Mouse (Mus musculus) neural tube, embryonic 11.5 days (tissue): Measurements from ENCODE around the gene Rnaseh2a. TPM values are rescaled to one million over a fixed set of nuclear protein-coding genes. Genes with fewer than 3 reads are reported as not detected.

Experiments used
- ATAC-seq: fragments of 200-750 bp; cut with Nextera tagmentation; 2 replicates; pipeline ENCODE4 v1.8.0; 2017; ENCODE audit warnings: moderate number of reproducible peaks, mild to moderate bottlenecking, moderate TSS enrichment, moderate library complexity; ENCODE audit not compliant: insufficient read depth, low FRiP score, low TSS enrichment
- DNase-seq: peaks from one replicate; pipeline ENCODE4 v3.0.0-alpha.2; 2015; ENCODE audit warnings: low spot score
- H3K27ac ChIP-seq: fragments of 300-500 bp; sonication (generic); 2 replicates; pipeline ENCODE4 v1.5.1; 2014; ENCODE audit warnings: low read depth, mild to moderate bottlenecking, low read length
- H3K27me3 ChIP-seq: fragments of 300-500 bp; sonication (generic); 2 replicates; pipeline ENCODE4 v1.6.1; 2014; ENCODE audit warnings: mild to moderate bottlenecking, low read length, mixed read lengths; ENCODE audit not compliant: control insufficient read depth, insufficient read depth
- H3K36me3 ChIP-seq: fragments of 300-500 bp; sonication (generic); 2 replicates; pipeline ENCODE4 v1.6.1; 2014; ENCODE audit warnings: mild to moderate bottlenecking, low read length, moderate library complexity, mixed read lengths; ENCODE audit not compliant: control insufficient read depth, insufficient read depth
- H3K4me1 ChIP-seq: fragments of 300-500 bp; sonication (generic); 2 replicates; pipeline ENCODE4 v1.6.1; 2014; ENCODE audit warnings: low read length, mixed read lengths; ENCODE audit not compliant: control insufficient read depth, insufficient read depth
- H3K4me2 ChIP-seq: fragments of 300-500 bp; sonication (generic); 2 replicates; pipeline ENCODE4 v1.6.1; 2014; ENCODE audit warnings: low read depth, mild to moderate bottlenecking, moderate library complexity
- H3K4me3 ChIP-seq: fragments of 300-500 bp; sonication (generic); 2 replicates; pipeline ENCODE4 v1.5.1; 2014; ENCODE audit warnings: low read depth, low read length
- H3K9ac ChIP-seq: fragments of 300-500 bp; sonication (generic); 2 replicates; pipeline ENCODE4 v1.6.1; 2014; ENCODE audit warnings: mild to moderate bottlenecking, low read length
- H3K9me3 ChIP-seq: fragments of 300-500 bp; sonication (generic); 2 replicates; pipeline ENCODE4 v1.6.1; 2016; ENCODE audit warnings: low read length; ENCODE audit not compliant: control insufficient read depth
- WGBS: fragments of 180-500 bp; shearing (Covaris S2); extraction: QIAGEN DNeasy Blood & Tissue Kit; methylation state at CpG from one replicate; pipeline ENCODE4 v1.1.7; 2014; 5-methylcytosine and 5-hydroxymethylcytosine counted together
- polyA plus RNA-seq: library from polyadenylated mRNA; unstranded; fragments of >200 nt; fragmentation: Nextera tagmentation; extraction: Ambion mirVana; gene quantifications from 2 replicates; pipeline ENCODE4 v1.2.1, GENCODE M21; 2014

Gene Rnaseh2a
- polyA plus RNA-seq, 1 experiment from 2014 or later = 92.9 TPM

DNA sequence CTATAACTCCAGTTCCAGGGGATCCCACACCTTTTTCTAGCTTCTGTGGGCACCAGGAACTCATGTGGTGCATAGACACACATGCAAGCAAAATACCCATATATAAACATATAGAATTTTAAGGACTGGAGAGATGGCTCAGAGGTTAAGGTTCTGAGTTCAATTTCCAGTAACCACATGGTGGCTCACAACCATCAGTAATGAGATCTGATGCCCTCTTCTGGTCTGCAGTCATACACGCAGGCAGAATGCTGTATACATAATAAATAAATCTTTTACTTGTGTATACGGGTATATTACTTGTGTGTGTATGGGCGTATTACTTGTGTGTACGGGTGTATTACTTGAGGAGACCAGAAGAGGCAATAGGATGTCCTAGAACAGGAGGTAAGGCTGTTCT, 5.6 kb downstream of the Rnaseh2a start:
- no peak for ATAC-seq
- 92% methylated on average over 4 of the region's 4 CpGs for WGBS
- H3K4me3 ChIP-seq = no peak overlapping the region

GRCm38 (mm10) chr8:84959811-84960210, 9.8 kb downstream of the Rnaseh2a start:
- H3K4me2 ChIP-seq = no peak overlapping the region
- 97% methylated on average over 7 of the region's 7 CpGs for WGBS
- H3K4me3 ChIP-seq = no peak overlapping the region
- no peaks in the 10 kb centered on the region for H3K36me3 ChIP-seq
- no peak for DNase-seq
- no peak overlapping the region for H3K27ac ChIP-seq
- no peaks in the 10 kb centered on the region for H3K9me3 ChIP-seq
- no peak overlapping the region for H3K9ac ChIP-seq
- H3K27me3 ChIP-seq = no peaks in the 10 kb centered on the region
- peaks cover under 1% of the 10 kb centered on the region for H3K4me1 ChIP-seq
- ATAC-seq = no peak

More for the DNA sequence above, 5.6 kb downstream of the Rnaseh2a start:
- H3K4me1 ChIP-seq = peaks cover 8% of the 10 kb centered on the region
- no peak for DNase-seq
- H3K27me3 ChIP-seq = no peaks in the 10 kb centered on the region
- no peak overlapping the region for H3K9ac ChIP-seq
- H3K27ac ChIP-seq = no peak overlapping the region
- H3K4me2 ChIP-seq = no peak overlapping the region
- H3K36me3 ChIP-seq = no peaks in the 10 kb centered on the region
- H3K9me3 ChIP-seq = no peaks in the 10 kb centered on the region

DNA sequence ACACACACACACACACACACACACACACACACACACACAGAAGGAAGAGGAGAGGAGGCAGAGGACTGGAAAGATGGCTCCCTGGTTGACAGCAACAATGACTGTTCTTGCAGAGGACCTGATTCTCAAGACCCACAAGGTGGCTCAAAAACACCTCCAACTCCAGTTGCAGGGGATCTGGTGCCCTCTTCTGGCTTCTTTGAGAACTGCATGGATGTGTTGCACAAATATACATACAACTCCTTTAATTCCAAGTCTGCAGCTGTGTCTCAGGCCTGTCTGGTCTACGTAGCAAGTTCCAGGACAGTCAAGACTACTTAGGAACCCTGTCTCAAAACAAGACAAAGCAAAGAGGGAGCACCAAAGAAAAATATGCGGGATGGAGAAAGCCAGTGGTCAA, 12.8 kb downstream of the Rnaseh2a start:
- Histone ChIP-seq H3K9me3 (no peaks in the 10 kb centered on the region), H3K27me3 (0 out of 2 replicates have a peak, but pooled peaks cover 4% of the 10 kb centered on the region), H3K27ac (no peak overlapping the region), H3K36me3 (no peaks in the 10 kb centered on the region), H3K9ac (no peak overlapping the region), H3K4me1 (no peaks in the 10 kb centered on the region), H3K4me2 (no peak overlapping the region), H3K4me3 (no peak overlapping the region)
- WGBS = 53% methylated on average over 2 of the region's 2 CpGs
- peak; percentile 74 for DNase-seq
- no peak for ATAC-seq

DNA sequence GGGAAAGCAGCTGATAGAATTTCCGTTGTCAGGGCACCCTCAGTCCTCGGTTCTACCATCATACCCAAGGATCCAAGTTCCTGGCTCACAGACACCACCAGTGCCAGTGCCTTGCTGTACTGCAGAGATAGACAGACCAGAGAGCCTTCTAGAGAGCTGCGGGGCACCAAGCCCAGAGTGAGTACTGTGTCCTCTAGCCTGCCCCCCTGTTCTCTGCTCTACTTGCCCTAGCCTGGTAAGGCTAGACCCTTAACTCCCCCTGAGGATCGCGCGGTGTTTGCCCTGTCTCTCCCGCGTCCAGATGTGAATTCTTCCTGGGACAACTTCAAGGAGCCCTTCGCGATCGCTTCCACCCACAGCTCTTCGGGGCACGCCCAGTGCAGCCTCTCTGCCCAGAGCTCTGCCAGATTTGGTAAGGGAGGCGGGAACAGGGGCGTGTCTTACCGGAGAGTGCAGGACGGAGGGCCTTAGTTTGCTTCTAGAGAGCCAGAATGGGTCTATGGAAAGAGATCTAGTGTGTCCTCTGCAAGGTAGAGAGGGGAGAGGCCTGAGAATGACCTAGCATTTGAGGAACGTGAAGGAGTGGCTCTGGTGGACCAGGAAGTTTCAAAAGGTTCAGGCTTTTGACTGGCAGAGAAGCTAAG, 16.8 kb downstream of the Rnaseh2a start:
- H3K9ac ChIP-seq = no peak overlapping the region
- no peak overlapping the region for H3K27ac ChIP-seq
- no peak for ATAC-seq
- H3K27me3 ChIP-seq = peaks cover 25% of the 10 kb centered on the region
- no peaks in the 10 kb centered on the region for H3K9me3 ChIP-seq
- no peaks in the 10 kb centered on the region for H3K36me3 ChIP-seq
- WGBS = 8% methylated on average over 18 of the region's 18 CpGs
- no peak for DNase-seq
- H3K4me3 ChIP-seq = no peak overlapping the region
- H3K4me2 ChIP-seq = no peak overlapping the region
- H3K4me1 ChIP-seq = no peaks in the 10 kb centered on the region

GRCm38 (mm10) chr8:84949753-84950152, 19.8 kb downstream of the Rnaseh2a start:
- no peaks in the 10 kb centered on the region for H3K9me3 ChIP-seq
- no peak overlapping the region for H3K9ac ChIP-seq
- peaks cover 6% of the 10 kb centered on the region; the same call in 1 of the 2 replicates for H3K4me1 ChIP-seq
- H3K27me3 ChIP-seq = peaks cover 51% of the 10 kb centered on the region
- no peak overlapping the region for H3K4me2 ChIP-seq
- DNase-seq = no peak
- H3K27ac ChIP-seq = no peak overlapping the region
- no peaks in the 10 kb centered on the region for H3K36me3 ChIP-seq
- H3K4me3 ChIP-seq = no peak overlapping the region
- no peak for ATAC-seq
- WGBS = 20% methylated on average over 12 of the region's 12 CpGs

- no peak; the same call in 1 of the 2 replicates for ATAC-seq
- no peak overlapping the region for H3K27ac ChIP-seq
- 16% methylated on average over 9 of the region's 9 CpGs for WGBS
- H3K27me3 ChIP-seq = peaks cover 67% of the 10 kb centered on the region
- H3K9ac ChIP-seq = no peak overlapping the region
- no peak overlapping the region for H3K4me2 ChIP-seq
- peaks cover 8% of the 10 kb centered on the region; the same call in 1 of the 2 replicates for H3K4me1 ChIP-seq
- H3K36me3 ChIP-seq = no peaks in the 10 kb centered on the region
- peak; percentile 63 for DNase-seq
- no peaks in the 10 kb centered on the region for H3K9me3 ChIP-seq
- H3K4me3 ChIP-seq = no peak overlapping the region
Measured at GRCm38 (mm10) chr8:84947241-84947545, 22.4 kb downstream of the Rnaseh2a start.

GRCm38 (mm10) chr8:84946528-84947240, 22.9 kb downstream of the Rnaseh2a start, which contains the start of gene Rtbdn:
Rtbdn (plus strand) TSS chr8:84946991.
- DNase-seq (peak; percentile 40), ATAC-seq (no peak)
- no peaks in the 10 kb centered on the region for H3K9me3 ChIP-seq
- peak within 1 kb of the TSS; percentile 57 for H3K9ac ChIP-seq
- no peak within 1 kb of the TSS for H3K27ac ChIP-seq
- peaks cover 62% of the 10 kb centered on the region for H3K27me3 ChIP-seq
- H3K4me1 ChIP-seq = peaks cover 8% of the 10 kb centered on the region; the same call in 1 of the 2 replicates
- H3K4me3 ChIP-seq = peak within 1 kb of the TSS; percentile 56
- H3K36me3 ChIP-seq = no peaks in the 10 kb centered on the region
- 9% methylated on average over 17 of the region's 17 CpGs for WGBS
- peak within 1 kb of the TSS; percentile 93 for H3K4me2 ChIP-seq

DNA sequence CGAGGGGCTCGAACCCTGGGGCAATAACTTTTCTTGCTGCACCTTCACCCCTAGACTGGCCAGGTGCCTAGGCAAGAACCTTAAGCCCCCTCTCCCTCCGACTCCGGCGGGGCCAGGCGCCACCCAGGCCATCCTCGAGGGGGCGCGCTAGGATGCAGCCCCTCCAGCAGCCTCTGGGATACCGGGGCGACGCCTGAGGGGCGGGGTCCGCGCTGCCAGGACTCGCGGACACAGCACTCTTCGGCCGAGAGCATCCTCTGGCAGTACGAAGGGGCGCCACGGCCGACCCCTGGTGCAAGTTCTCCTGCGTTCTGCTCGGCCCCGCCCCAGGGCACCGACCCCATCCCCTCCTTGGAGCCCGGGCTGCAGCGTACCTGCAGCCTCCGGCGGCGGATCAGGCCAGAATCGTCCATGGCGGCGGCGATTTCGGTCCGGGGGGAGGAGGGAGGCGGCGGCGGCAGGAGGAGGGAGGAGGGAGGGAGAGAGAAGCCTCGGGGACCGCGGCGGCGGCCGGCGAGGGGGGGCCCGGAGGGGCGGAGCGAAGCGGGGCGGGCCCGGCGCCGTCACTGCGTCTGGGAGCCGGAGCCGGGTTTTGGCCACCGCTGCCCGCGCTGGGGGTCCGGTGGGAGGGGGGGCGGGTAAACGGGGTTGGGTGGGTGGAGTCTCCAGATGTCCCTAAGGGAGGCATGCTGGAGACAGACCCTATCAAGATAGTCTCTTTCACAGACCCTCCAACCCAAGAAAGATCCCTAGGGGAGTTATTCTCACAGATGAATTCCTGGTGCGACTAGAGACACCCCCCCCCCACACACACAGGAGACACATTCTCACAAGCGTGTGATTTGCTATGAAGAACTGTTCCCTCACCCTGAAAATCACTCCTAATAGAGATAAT, 23.7 kb downstream of the Rnaseh2a start:
- DNase-seq (peak; percentile 80), ATAC-seq (peak; percentile 56)
- Histone ChIP-seq H3K4me2 (peak overlapping the region; percentile 93), H3K36me3 (no peaks in the 10 kb centered on the region), H3K9me3 (no peaks in the 10 kb centered on the region), H3K9ac (peak overlapping the region; percentile 57), H3K4me1 (peaks cover 8% of the 10 kb centered on the region; the same call in 1 of the 2 replicates), H3K27me3 (peaks cover 60% of the 10 kb centered on the region), H3K27ac (no peak overlapping the region), H3K4me3 (peak overlapping the region; percentile 56)
- 1% methylated on average over 38 of the region's 67 CpGs for WGBS
